Comparison of ENCODE assay signal across 26 mouse cellular contexts in genomic region chr4:33393437-33393836, GRCm38 (mm10).
DNase-seq lines count a peak whose midpoint lies in the region; ATAC-seq lines count a peak whose summit lies in the region.
"Had no signal": no experiment of that assay in that cellular context is flagged by ENCODE, and none has a peak within 500 bp of the region (broad histone marks: within the 10 kb centered on the region; RNA-seq: fewer than 3 reads in every experiment).

No protein-coding gene starts in this region.

- ATAC-seq in frontal cortex, adult (ENCODE audit: low TSS enrichment), result 0 out of 2 replicates have a peak, but pooled peaks have one; percentile 57
- no peak for ATAC-seq in hindbrain, embryonic 11.5 days (ENCODE audit: low FRiP score)
- no peak for ATAC-seq in intestine, embryonic 15.5 days
- ATAC-seq: forebrain, embryonic 16.5 days; midbrain, embryonic 13.5 days; Patski had no signal

- H3K9ac ChIP-seq in hindbrain, embryonic 11.5 days (ENCODE audit: low read depth, low read length), result no peak overlapping the region
- no peak overlapping the region for H3K9ac ChIP-seq in intestine, embryonic 15.5 days
- H3K9ac ChIP-seq: hindbrain, embryonic 13.5 days; limb, embryonic 15.5 days; liver, embryonic 14.5 days; lung, embryonic 14.5 days; midbrain, embryonic 13.5 days had no signal

- no peak overlapping the region for H3K27ac ChIP-seq in hindbrain, embryonic 11.5 days (ENCODE audit: low read depth, low read length)
- H3K27ac ChIP-seq in intestine, embryonic 15.5 days, result no peak overlapping the region
- H3K27ac ChIP-seq: forebrain, embryonic 10.5 days; hindbrain, embryonic 13.5 days; kidney, postnatal 0 days; limb, embryonic 15.5 days; liver, embryonic 14.5 days; midbrain, embryonic 13.5 days had no signal

- no peaks in the 10 kb centered on the region for H3K36me3 ChIP-seq in hindbrain, embryonic 11.5 days (ENCODE audit: control insufficient read depth, insufficient read depth, low read length)
- no peaks in the 10 kb centered on the region for H3K36me3 ChIP-seq in intestine, embryonic 15.5 days
- H3K36me3 ChIP-seq: hindbrain, embryonic 13.5 days; midbrain, embryonic 13.5 days had no signal

- H3K9me3 ChIP-seq in hindbrain, embryonic 11.5 days (ENCODE audit: control insufficient read depth, low read length), result no peaks in the 10 kb centered on the region
- no peaks in the 10 kb centered on the region for H3K9me3 ChIP-seq in intestine, embryonic 15.5 days
- H3K9me3 ChIP-seq: forebrain, embryonic 10.5 days; G1E; hindbrain, embryonic 13.5 days; limb, embryonic 15.5 days; megakaryocyte, embryonic 14.5 days; midbrain, embryonic 13.5 days had no signal

- no peaks in the 10 kb centered on the region for H3K4me1 ChIP-seq in hindbrain, embryonic 11.5 days (replicated peaks; ENCODE audit: control insufficient read depth, insufficient read depth, low read length)
- no peaks in the 10 kb centered on the region for H3K4me1 ChIP-seq in intestine, embryonic 15.5 days (replicated peaks)
- H3K4me1 ChIP-seq: forebrain, embryonic 10.5 days; limb, embryonic 15.5 days had no signal

- DNase-seq in frontal cortex, postnatal 10 days (ENCODE audit: low spot score in 2 of 2), result no peak
- DNase-seq in layer of hippocampus, adult 9-11 months, result peak; percentile 8
- DNase-seq in layer of hippocampus, postnatal 10 days (ENCODE audit: low spot score in 2 of 2), result no peak
- DNase-seq in brain, adult 2 months (ENCODE audit: low read depth, low spot score), result peak; percentile 76
- DNase-seq in cerebellum, adult 9-11 months, result peak; percentile 23
- DNase-seq in hindbrain, embryonic 11.5 days (ENCODE audit: low spot score), result no peak
- DNase-seq: adrenal gland, adult 2 months; kidney, adult 18-20 months; left cerebral cortex, postnatal 4 days; lung, embryonic 14.5 days; lung, postnatal 36 days; thymus, adult 2 months; thymus, postnatal 4 days had no signal

- H3K4me2 ChIP-seq in hindbrain, embryonic 11.5 days (replicated peaks; ENCODE audit: low read depth, low read length), result no peak overlapping the region
- no peak overlapping the region for H3K4me2 ChIP-seq in intestine, embryonic 15.5 days (replicated peaks)
- H3K4me2 ChIP-seq: hindbrain, embryonic 13.5 days; limb, embryonic 15.5 days; lung, embryonic 14.5 days; midbrain, embryonic 13.5 days had no signal

- no peak overlapping the region for H3K4me3 ChIP-seq in hindbrain, embryonic 11.5 days (ENCODE audit: low read depth, low read length)
- no peak overlapping the region for H3K4me3 ChIP-seq in intestine, embryonic 15.5 days (replicated peaks)
- H3K4me3 ChIP-seq: forebrain, embryonic 10.5 days; hindbrain, embryonic 13.5 days; limb, embryonic 15.5 days; megakaryocyte, embryonic 14.5 days; midbrain, embryonic 13.5 days had no signal

- no peaks in the 10 kb centered on the region for H3K27me3 ChIP-seq in hindbrain, embryonic 11.5 days (ENCODE audit: control insufficient read depth, insufficient read depth, low read length)
- no peaks in the 10 kb centered on the region for H3K27me3 ChIP-seq in intestine, embryonic 15.5 days (replicated peaks)
- H3K27me3 ChIP-seq: CH12.LX; hindbrain, embryonic 13.5 days; limb, embryonic 15.5 days; megakaryocyte, embryonic 14.5 days; midbrain, embryonic 13.5 days; Patski had no signal

- WGBS in hindbrain, embryonic 11.5 days, result 93% methylated on average over 2 of the region's 2 CpGs
- 91% methylated on average over 2 of the region's 2 CpGs for WGBS in intestine, embryonic 15.5 days

Comparison
In these comparisons a context has a peak if more than half of its experiments do, and no peak if none do; other contexts are left out.
1. DNase-seq: peak in layer of hippocampus, adult 9-11 months (single experiment), brain, adult 2 months (single experiment) and cerebellum, adult 9-11 months (single experiment); none in frontal cortex, postnatal 10 days (0 of 2), layer of hippocampus, postnatal 10 days (0 of 2) and hindbrain, embryonic 11.5 days (single experiment).